Mouse (Mus musculus): ENCODE data around the gene Prrg4. TPM values are rescaled to one million over a fixed set of nuclear protein-coding genes. Genes with fewer than 3 reads are reported as not detected.
"Not testable (repeated sequence)": the region's sequence is repeated elsewhere in the genome, so short reads cannot be mapped to it uniquely, and the experiment has no call there.

The Prrg4 gene
- total RNA-seq (2021): 1 to 10 TPM; 4.1 to 9.6 TPM
- polyA plus RNA-seq (2012; rRNA removed): 1.1 and 1.3 TPM in 2 replicates
- long read RNA-seq, partial matches to known transcripts: 0 of 1 reads
- long read RNA-seq, other reads (novel, unspliced or antisense): 0 of 1 reads

- DNase-seq: peak; percentile 90
Observed at GRCm38 (mm10) chr2:104849276-104849990, at the start of gene Prrg4. TSS of gene Prrg4 (minus strand) at chr2:104849876.

- peak; percentile 74 for DNase-seq
Observed at GRCm38 (mm10) chr2:104887882-104888566, 38.3 kb upstream of the Prrg4 start.

DNA sequence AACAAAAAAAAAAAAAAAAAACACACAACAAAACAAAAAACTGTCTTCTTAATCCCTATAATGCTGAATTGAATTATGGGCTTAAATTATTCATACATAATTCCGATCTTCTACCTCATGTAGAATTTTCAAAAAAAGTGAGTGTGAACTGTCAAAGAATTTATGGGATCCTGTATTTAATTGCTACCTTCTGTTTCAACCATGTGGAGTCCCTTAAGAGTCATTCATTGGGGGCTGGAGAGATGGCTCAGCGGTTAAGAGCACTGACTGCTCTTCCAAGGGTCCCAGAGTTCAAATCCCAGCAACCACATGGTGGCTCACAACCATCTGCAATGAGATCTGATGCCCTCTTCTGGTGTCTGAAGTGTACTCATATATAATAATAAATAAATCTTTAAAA lies 37.7 kb upstream of the Prrg4 start:
- DNase-seq: not testable (repeated sequence)

GRCm38 (mm10) chr2:104886109-104886508 lies 36.4 kb upstream of the Prrg4 start:
- DNase-seq: no peak

GRCm38 (mm10) chr2:104878794-104879193 lies 29.1 kb upstream of the Prrg4 start:
- no peak for DNase-seq

DNA sequence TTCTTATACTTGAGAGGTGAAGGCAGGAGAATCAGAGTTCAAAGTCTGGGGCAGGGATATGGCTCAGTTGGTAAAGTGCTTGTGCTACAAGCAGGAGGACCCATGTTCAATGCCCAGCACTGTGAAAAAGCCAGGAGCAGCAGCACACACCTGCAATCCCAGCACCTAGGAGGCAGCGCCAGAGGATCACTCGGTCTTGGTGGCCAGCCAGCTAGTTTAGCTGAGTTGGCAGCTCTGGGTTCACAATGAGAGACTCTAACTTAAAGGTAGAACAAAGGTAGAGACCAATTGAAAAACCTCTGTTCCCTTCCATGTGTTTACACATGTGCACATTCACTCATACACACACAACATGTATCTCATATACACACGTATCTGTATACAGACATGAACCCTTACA lies 19.4 kb upstream of the Prrg4 start:
- no peak for DNase-seq

GRCm38 (mm10) chr2:104867282-104867855 lies 17.7 kb upstream of the Prrg4 start, which contains the start of gene Ccdc73:
TSS of gene Ccdc73 (plus strand) at chr2:104867805.
- no peak for DNase-seq

GRCm38 (mm10) chr2:104864176-104864860 lies 14.6 kb upstream of the Prrg4 start:
- DNase-seq: peak; percentile 72

DNA sequence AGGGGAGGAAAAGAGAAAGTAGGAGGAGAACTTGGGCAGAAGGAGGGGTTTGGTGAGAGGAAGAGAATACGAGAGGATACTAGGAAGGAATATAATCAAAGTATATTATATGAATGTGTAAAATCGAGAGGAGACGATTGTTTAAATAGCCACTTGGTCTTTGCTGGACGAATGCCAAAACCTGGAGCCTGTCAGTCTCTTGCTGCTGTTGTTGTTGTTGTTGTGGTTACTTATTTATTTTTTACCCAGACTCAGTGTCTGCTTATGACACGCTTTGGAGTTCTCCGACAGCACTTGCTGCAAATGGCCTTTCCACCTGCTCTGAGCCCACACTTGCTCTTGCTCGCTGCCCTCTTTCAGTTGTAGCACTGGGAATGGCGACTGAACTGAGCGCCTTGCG lies 10.8 kb upstream of the Prrg4 start:
- DNase-seq: no peak

DNA sequence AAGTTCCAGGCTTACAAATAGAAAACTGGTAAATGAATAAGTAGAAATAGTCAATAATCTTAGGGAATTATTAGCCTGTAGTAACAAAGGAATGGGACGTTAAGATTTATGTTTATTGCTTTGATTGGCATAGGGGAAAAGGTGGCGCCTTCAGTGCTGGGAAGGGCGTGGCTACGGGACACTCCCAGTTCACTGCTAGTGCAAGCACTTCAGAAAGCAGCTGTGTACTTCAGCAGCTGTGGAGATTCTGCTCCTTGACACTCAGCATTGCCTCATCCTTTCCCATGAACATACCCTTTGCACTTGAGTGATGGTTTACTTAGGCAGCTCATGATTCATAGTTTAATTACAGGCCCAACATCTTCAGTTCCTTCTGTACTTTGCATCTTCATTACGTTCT lies 9.4 kb upstream of the Prrg4 start:
- DNase-seq: no peak

GRCm38 (mm10) chr2:104858083-104858482 lies 8.4 kb upstream of the Prrg4 start:
- not testable (repeated sequence) for DNase-seq

GRCm38 (mm10) chr2:104856218-104856617 lies 6.5 kb upstream of the Prrg4 start:
- no peak for DNase-seq

GRCm38 (mm10) chr2:104855732-104856131 lies 6.1 kb upstream of the Prrg4 start:
- peak; percentile 60 for DNase-seq

DNA sequence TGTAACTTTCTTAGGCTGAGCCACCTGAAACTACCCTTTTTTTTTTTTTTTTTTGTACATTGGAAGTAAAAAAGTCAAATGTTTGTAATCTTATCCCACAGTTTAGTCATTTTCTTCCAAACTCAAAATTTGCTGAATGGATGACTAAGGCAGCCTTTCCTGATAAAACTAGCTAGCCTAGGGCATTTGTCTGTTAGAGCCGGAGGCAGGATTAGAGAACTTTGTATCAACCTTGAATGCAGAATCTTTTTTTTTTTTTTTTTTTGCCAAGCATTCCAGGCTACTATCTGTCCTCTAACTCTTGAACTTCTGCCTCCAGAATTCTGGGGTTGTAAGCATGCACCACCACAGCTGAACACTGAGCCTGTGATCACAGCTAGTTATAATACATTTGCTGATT lies 5.2 kb upstream of the Prrg4 start:
- no peak for DNase-seq

DNA sequence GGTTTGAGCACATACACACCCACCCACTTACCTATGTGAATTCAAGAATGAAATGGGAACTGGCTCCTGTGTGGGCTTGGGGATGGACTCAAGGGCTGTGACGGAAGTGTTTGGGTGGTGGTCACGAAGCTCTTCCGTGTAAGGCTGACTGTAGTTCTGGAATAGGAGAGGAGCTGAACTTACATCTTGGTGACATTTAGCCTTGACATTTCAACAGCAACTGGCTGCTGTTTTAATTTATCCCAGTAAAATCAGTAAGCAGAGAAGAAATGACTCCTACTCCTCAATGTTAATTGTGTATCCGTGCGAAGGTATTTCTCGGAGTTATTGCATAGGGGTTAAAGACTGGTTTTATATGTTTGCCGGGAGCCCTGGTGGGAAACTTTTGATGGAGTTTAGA lies 2.9 kb upstream of the Prrg4 start:
- DNase-seq: no peak

DNA sequence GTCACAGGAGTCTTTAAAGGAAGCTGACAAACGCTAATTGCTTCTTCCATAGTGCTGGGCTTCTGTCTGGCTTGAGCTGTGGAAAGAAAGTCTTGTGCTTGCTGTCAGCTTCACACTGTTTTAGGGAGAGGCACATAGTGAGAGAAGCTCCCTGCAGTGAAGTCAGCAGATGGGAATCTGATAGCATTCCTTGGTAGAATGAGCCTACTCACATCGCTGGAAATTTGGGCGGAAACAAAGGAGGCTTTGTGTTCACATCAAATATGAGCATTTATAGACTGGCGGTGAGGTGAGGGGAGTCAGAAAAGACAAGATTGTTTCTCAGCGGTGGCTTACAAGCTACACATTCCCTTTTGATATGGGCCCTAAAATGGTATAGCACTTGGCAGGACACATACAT lies 2.0 kb upstream of the Prrg4 start:
- no peak for DNase-seq

- no peak for DNase-seq
Observed at GRCm38 (mm10) chr2:104849991-104850359, 299 bp upstream of the Prrg4 start.

DNA sequence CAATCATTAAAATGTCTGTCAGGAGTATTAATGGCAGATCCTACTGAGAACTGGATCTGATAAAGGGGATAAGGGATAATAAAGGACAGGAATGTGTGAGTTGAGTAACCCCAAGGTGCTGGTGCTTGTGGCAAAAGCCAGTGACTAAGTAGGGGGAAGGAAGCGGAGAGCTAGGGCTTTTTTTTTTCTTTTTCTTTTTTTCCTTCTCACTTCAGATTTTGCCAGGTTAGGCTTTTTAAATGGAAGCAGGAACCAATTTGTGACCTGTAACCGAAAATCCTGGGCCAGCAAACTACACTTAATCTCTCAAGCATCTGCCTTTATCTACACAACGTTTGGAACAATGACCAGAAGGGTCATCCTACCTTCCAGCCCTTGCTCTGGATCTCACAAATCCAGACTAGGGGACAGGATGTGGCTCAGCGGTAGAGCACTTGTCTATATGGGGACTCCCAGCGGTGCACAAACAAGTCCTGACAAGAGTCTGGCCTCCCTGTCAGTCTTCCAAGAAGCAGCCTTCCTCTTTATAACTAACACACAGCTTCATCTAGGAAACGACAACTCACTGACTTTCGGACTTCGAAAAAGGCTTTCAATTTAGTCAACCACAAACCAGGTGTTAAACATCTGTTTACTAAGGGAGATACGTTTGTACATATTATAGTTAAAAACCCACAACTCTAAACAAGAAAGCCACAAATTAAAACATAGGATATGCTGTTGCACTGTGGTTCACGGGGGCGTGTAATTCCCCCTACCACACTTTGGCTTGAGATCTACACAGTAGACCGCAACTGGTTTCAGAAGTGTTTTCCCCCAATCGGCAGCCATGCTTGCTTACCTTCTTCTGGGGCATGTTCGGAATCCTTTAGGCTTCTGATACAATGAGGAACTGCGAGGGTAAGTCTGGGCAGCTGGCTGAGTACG lies 1.2 kb downstream of the Prrg4 start:
- no peak for DNase-seq

GRCm38 (mm10) chr2:104847645-104848044 lies 2.0 kb downstream of the Prrg4 start:
- peak; percentile 35 for DNase-seq

DNA sequence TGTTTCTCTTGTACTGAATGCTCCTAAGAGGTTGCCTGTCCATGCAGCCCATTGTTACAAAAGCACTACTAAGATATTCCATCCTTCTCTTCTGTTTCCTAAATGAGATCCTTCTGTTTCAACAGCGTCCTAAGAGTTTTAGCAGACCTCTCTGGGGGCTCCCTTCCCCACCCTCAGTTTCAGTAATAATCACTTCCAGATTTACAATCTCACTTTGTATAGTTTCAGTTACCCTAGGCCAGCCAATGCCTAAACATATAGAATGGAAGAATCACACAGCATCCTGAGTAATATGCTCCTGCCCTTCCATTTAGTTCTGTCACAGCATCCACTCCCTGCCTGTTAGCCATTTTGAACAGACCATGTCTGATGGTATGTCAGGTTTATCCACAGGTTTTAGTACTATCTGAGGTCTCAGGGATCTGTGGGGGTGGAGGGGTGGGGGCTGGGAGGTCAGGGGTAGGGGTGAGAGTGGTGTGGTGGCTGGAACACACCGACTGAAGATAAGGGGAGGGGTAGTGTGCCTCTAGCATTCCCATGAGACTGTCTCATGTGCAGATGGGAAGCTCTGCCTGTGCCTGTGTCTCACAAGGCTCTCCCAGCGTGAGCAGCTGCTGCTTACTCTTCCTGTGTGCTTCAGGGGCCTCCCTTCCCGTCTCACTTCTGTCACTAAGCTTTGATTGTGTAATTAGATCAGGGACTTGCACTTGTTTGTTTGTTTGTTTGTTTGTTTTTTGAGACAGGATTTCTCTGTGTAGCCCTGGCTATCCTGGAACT lies 2.9 kb downstream of the Prrg4 start:
- DNase-seq: no peak

- no peak for DNase-seq
Observed at GRCm38 (mm10) chr2:104842559-104842958, 7.1 kb downstream of the Prrg4 start.

All from adrenal gland, adult 2 months (tissue).